Mouse (Mus musculus) kidney, adult 2 months (tissue): Measurements from ENCODE around the gene Sox5. TPM values are rescaled to one million over a fixed set of nuclear protein-coding genes. Genes with fewer than 3 reads are reported as not detected.

Experiments
- DNase-seq: peaks from one replicate; pipeline ENCODE4 v3.0.0; 2021
- H3K27ac ChIP-seq: fragments of 200-500 bp; 2 replicates; pipeline ENCODE4 v1.5.1; 2012; ENCODE audit warnings: low read depth, low read length, control low read depth, inconsistent platforms; ENCODE audit not compliant: insufficient read depth
- H3K27me3 ChIP-seq: fragments of 200-500 bp; replicated peaks from 2 replicates; pipeline ENCODE4 v1.6.1; 2012; ENCODE audit warnings: mild to moderate bottlenecking, moderate library complexity, low read length, inconsistent platforms; ENCODE audit not compliant: control insufficient read depth, insufficient read depth
- H3K36me3 ChIP-seq: fragments of 200-500 bp; 2 replicates; pipeline ENCODE4 v1.6.1; 2012; ENCODE audit warnings: mild to moderate bottlenecking, moderate library complexity, low read length, inconsistent platforms; ENCODE audit not compliant: control insufficient read depth, insufficient read depth
- H3K4me1 ChIP-seq: fragments of 200-500 bp; 2 replicates; pipeline ENCODE4 v1.6.1; 2011; ENCODE audit warnings: low read length; ENCODE audit not compliant: control insufficient read depth, insufficient read depth
- H3K4me3 ChIP-seq: fragments of 200-500 bp; 2 replicates; pipeline ENCODE4 v1.5.1; 2011; ENCODE audit warnings: mild to moderate bottlenecking, low read depth, low read length, control low read depth; ENCODE audit not compliant: insufficient read depth
- CTCF ChIP-seq: fragments of 200-500 bp; conservative IDR thresholded peaks from 2 replicates; pipeline ENCODE4 v1.5.1; 2011; ENCODE audit warnings: low read depth, mild to moderate bottlenecking, control low read depth, low read length, moderate library complexity, mixed read lengths; ENCODE audit not compliant: insufficient read depth, insufficient read length
- POLR2A ChIP-seq: fragments of 200-500 bp; IDR thresholded peaks from one replicate; pipeline ENCODE4 v1.6.1; 2011; ENCODE audit warnings: low read depth, low read length, control low read depth
- WGBS: fragments of 180-500 bp; shearing (Covaris S2); methylation state at CpG from one replicate; pipeline ENCODE4 v1.1.7; 2018; 5-methylcytosine and 5-hydroxymethylcytosine counted together
- polyA plus RNA-seq: library from polyadenylated mRNA; depleted of rRNA; stranded (reverse); fragments of >200 nt; gene quantifications from 2 replicates; pipeline ENCODE4 v1.2.3, GENCODE M21; 2012

Gene Sox5
- polyA plus RNA-seq, 1 experiment: 2.9 TPM

GRCm38 (mm10) chr6:144181083-144181866 lies 600.5 kb downstream of the Sox5 start:
- peak overlapping the region; percentile 54 for H3K4me3 ChIP-seq
- H3K27ac ChIP-seq: peak overlapping the region; percentile 73
- TF ChIP-seq POLR2A (no peak), CTCF (no peak)
- H3K4me1 ChIP-seq: no peaks in the 10 kb centered on the region
- WGBS: 52% methylated on average over 12 of the region's 12 CpGs
- DNase-seq: peak; percentile 13
- H3K27me3 ChIP-seq: no peaks in the 10 kb centered on the region
- H3K36me3 ChIP-seq: no peaks in the 10 kb centered on the region

DNA sequence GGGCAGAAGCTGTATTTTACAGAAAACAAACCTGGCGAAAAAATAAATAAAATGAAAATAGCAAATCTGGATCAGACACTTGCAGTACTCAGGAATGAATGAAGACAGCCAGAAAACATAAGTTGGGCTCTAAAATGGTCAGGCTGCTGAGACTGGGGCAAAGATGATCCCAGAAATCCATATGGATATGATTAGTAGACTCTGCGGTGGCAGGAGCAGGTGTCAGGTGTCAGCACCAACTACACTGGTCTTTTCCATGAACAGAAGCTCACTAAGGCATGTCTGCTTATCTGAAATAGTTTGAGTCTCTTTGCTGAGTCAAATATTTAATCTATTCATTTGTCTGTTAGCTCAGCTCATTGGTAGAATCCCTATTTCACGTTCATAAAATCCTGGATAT lies 602.7 kb downstream of the Sox5 start:
- WGBS: 85% methylated on average over 3 of the region's 3 CpGs

DNA sequence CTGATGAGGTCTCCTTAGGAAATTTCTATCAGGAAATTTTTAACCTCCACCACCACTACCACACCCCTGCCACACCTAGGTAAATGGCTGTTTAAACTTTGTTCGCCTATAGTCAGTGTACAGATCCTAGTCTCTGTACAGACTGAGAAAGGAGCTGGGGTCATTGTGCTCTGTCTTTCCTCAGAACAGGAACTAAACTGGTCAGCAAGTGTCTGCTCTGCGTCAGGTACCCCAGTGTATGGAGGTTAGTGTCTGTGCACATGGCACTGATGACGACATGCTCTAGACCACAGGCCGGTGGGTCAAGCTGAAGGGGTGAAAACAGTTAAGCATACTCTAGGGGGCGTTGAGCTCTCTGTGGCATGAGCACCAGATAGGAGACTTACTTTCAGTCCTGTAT lies 605.1 kb downstream of the Sox5 start:
- DNase-seq: no peak
- no peaks in the 10 kb centered on the region for H3K36me3 ChIP-seq
- H3K27me3 ChIP-seq: no peaks in the 10 kb centered on the region
- H3K4me3 ChIP-seq: no peak overlapping the region
- 91% methylated on average over 5 of the region's 5 CpGs for WGBS
- H3K27ac ChIP-seq: no peak overlapping the region
- H3K4me1 ChIP-seq: no peaks in the 10 kb centered on the region
- no peak for TF ChIP-seq POLR2A
- no peak for TF ChIP-seq CTCF

More for the DNA sequence above, 602.7 kb downstream of the Sox5 start:
- H3K4me3 ChIP-seq: no peak overlapping the region
- no peak overlapping the region for H3K27ac ChIP-seq
- no peak for TF ChIP-seq CTCF
- no peak for DNase-seq
- no peaks in the 10 kb centered on the region for H3K36me3 ChIP-seq
- H3K27me3 ChIP-seq: no peaks in the 10 kb centered on the region
- H3K4me1 ChIP-seq: no peaks in the 10 kb centered on the region

DNA sequence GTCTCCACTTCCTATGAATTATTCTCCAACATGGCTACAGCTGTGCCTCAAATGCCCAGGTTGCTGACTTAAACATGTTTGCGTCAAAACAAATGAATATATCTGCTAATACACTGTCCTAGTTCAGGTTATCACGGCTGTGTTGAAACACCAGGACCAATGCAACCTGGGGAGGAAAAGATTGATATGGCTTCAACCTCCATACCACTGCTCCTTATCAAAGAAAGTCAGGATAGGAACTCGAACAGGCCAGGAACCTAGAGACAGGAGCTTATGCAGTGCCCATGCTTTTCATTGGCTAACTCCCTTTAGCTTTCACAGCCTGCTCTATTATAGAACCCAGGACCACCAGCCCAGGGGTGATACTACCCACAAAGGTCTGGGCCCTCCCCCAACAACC lies 606.2 kb downstream of the Sox5 start:
- no peak for TF ChIP-seq POLR2A
- no peak for TF ChIP-seq CTCF
- Histone ChIP-seq H3K36me3 (no peaks in the 10 kb centered on the region), H3K27ac (no peak overlapping the region), H3K27me3 (no peaks in the 10 kb centered on the region), H3K4me1 (no peaks in the 10 kb centered on the region), H3K4me3 (no peak overlapping the region)
- WGBS: 92% methylated on average over 3 of the region's 3 CpGs
- no peak for DNase-seq

DNA sequence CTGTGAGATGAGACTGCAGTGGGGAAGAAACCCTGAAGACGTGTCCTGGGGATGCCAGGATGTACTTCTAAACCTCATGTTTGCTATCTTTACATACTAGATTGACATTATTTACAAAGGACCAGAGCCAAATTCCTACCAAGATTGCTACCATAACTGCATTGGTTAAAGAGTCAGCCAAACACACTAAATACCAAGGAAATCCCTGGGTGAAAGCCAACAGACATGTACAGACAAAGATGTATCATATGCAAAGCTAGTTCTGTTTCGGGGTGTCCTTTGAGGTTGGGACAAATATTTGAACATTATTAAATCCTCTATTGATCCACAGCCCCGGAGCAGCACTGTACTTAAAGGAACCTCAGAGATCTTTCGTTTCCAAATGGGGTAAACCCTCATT lies 611.2 kb downstream of the Sox5 start:
- H3K27ac ChIP-seq: no peak overlapping the region
- no peaks in the 10 kb centered on the region for H3K27me3 ChIP-seq
- no peaks in the 10 kb centered on the region for H3K36me3 ChIP-seq
- H3K4me1 ChIP-seq: no peaks in the 10 kb centered on the region
- H3K4me3 ChIP-seq: no peak overlapping the region
- TF ChIP-seq POLR2A: no peak
- TF ChIP-seq CTCF: no peak
- DNase-seq: no peak
- 91% methylated on average over 4 of the region's 4 CpGs for WGBS

GRCm38 (mm10) chr6:144169791-144170190 lies 612.0 kb downstream of the Sox5 start:
- DNase-seq: no peak
- Histone ChIP-seq H3K4me3 (no peak overlapping the region), H3K27me3 (no peaks in the 10 kb centered on the region), H3K27ac (no peak overlapping the region), H3K4me1 (no peaks in the 10 kb centered on the region), H3K36me3 (no peaks in the 10 kb centered on the region)
- 44% methylated on average over 4 of the region's 4 CpGs for WGBS
- TF ChIP-seq POLR2A: no peak

GRCm38 (mm10) chr6:144168696-144169476 lies 612.9 kb downstream of the Sox5 start:
- WGBS: 71% methylated on average over 12 of the region's 12 CpGs

More at GRCm38 (mm10) chr6:144168696-144169476, 612.9 kb downstream of the Sox5 start:
- no peak for DNase-seq
- Histone ChIP-seq H3K27ac (no peak overlapping the region), H3K4me1 (no peaks in the 10 kb centered on the region), H3K27me3 (no peaks in the 10 kb centered on the region), H3K36me3 (no peaks in the 10 kb centered on the region), H3K4me3 (no peak overlapping the region)
- no peak for TF ChIP-seq CTCF
- TF ChIP-seq POLR2A: no peak
